ENCODE assay signal across 8 mouse cellular contexts in the genomic region with DNA sequence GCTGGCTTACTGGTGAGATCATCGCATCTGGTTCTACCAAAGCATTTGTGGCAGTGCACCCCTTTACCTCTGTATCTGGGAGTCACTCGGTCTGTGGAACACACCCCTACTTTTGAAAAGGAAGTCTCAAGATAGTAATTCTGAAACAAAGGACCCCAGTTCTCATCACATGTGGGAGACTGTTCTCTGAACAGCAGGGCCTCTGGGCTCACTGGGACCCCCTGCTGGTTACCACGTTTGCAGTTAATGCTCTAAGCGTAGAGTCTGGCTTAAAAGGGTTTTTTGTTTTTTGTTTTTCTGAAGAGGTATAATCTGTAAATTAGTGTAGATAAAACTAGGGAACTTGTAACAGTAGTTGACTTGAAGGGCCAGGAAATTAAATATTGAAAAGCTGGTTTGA. TPM values are rescaled to one million over a fixed set of nuclear protein-coding genes. Genes with fewer than 3 reads are reported as not detected.
A peak's percentile ranks its signal among the peaks of the same experiment; 100 is the strongest.
DNase-seq lines count a peak whose midpoint lies in the region; ATAC-seq lines count a peak whose summit lies in the region.

No protein-coding gene starts in this region.

- ATAC-seq in granulocyte monocyte progenitor cell, adult 5-6 weeks (replicated peaks; ENCODE audit: poor library complexity, severe bottlenecking), result 0 out of 2 replicates have a peak, but pooled peaks have one; percentile 32

- peak; percentile 37 for DNase-seq in gastrocnemius, adult 18-20 months (ENCODE audit: low spot score)
- no peak for DNase-seq in gastrocnemius, adult 8-10 months (ENCODE audit: low spot score in 2 of 2)
- peak; percentile 54 to 81 for DNase-seq in spleen, adult 18-20 months
- no peak for DNase-seq in spleen, adult 12 weeks (ENCODE audit: low spot score)
- peak; percentile 39 to 47 for DNase-seq in lung, adult 18-20 months
- peak; percentile 52 to 89 for DNase-seq in spleen, postnatal 10 days (ENCODE audit: low spot score in 2 of 2)
- no peak for DNase-seq in frontal cortex, postnatal 14 days (ENCODE audit: low spot score in 2 of 2)

RNA-seq across cellular contexts. Expression of a gene that starts 42.9 kb away (rescaled TPM):
- 10 to 100 TPM; 62.3 to 64.9 TPM for total RNA-seq in gastrocnemius, adult 18-20 months (2021)
- total RNA-seq in gastrocnemius, adult 8-10 months (2022), result 10 to 100 TPM; 62.2 to 64.9 (median 63.9) TPM
- total RNA-seq in granulocyte monocyte progenitor cell, adult 5-6 weeks (2014; fragmentation: Nextera tagmentation), result 29.0 and 29.8 TPM in 2 replicates
- 25.2 and 25.4 TPM in 2 replicates for total RNA-seq in granulocyte monocyte progenitor cell, adult 5-6 weeks (2017)

RNA-seq across cellular contexts. Expression of a gene that starts 49.8 kb away (rescaled TPM):
- 10 to 100 TPM; 13.6 to 29.2 TPM for total RNA-seq in gastrocnemius, adult 18-20 months (2021)
- 10 to 100 TPM; 13.4 to 23.7 (median 18.1) TPM for total RNA-seq in gastrocnemius, adult 8-10 months (2022)
- 2.9 and 4.2 TPM in 2 replicates for total RNA-seq in granulocyte monocyte progenitor cell, adult 5-6 weeks (2014; fragmentation: Nextera tagmentation)
- total RNA-seq in granulocyte monocyte progenitor cell, adult 5-6 weeks (2017), result 7.5 and 9.1 TPM in 2 replicates

Comparison
In these comparisons a context has a peak if more than half of its experiments do, and no peak if none do; other contexts are left out.
1. DNase-seq: peak in gastrocnemius, adult 18-20 months (single experiment), spleen, adult 18-20 months (2 of 2), lung, adult 18-20 months (2 of 2) and spleen, postnatal 10 days (2 of 2); none in gastrocnemius, adult 8-10 months (0 of 2), spleen, adult 12 weeks (single experiment) and frontal cortex, postnatal 14 days (0 of 2).